Mouse (Mus musculus): ENCODE measurements around the gene Eef2kmt. TPM values are rescaled to one million over a fixed set of nuclear protein-coding genes. Genes with fewer than 3 reads are reported as not detected.

The Eef2kmt gene
- polyA plus RNA-seq, 1 experiment: 9.4 TPM

GRCm38 (mm10) chr16:5217341-5218133 lies 38.2 kb downstream of the Eef2kmt start:
- H3K27ac ChIP-seq (ENCODE audit: insufficient read depth, low read length): no peak overlapping the region
- WGBS: 28% methylated on average over 5 of the region's 5 CpGs
- H3K4me3 ChIP-seq (replicated peaks; ENCODE audit: insufficient read depth, low read depth, low read length): no peak overlapping the region
- no peaks in the 10 kb centered on the region; the same call in 1 of the 2 replicates for H3K27me3 ChIP-seq (ENCODE audit: control insufficient read depth, insufficient read depth, low read length)
- no peak for TF ChIP-seq CTCF (IDR thresholded peaks at IDR 0.05; ENCODE audit: borderline replicate concordance, insufficient read depth, low read depth, low read length)
- no peak for TF ChIP-seq POLR2A (IDR thresholded peaks at IDR 0.05; ENCODE audit: borderline replicate concordance, insufficient read depth, low read length)
- no peak for DNase-seq
- no peaks in the 10 kb centered on the region for H3K4me1 ChIP-seq (ENCODE audit: control insufficient read depth, insufficient read depth, low read length)

DNA sequence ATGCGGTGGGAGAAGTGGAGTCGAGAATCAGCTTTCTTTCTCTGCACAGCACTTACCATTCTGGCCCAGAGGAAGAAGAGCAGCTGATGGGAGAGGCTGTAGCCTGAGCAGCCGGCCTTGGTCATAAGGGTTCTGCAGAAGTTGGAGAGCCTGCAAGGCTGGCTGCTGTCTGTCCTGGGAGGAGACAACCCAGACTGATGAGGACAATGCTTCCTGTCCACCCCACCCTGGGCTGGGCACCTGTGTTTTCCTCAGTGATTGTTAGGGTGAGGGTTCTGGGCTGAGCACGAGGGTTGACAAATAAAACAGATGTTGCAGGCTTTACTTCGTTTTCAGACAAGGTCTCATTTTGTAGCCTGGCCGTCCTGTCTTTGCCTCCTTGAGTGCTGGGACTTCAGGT lies 39.1 kb downstream of the Eef2kmt start:
- H3K4me1 ChIP-seq (ENCODE audit: control insufficient read depth, insufficient read depth, low read length): no peaks in the 10 kb centered on the region
- TF ChIP-seq CTCF (IDR thresholded peaks at IDR 0.05; ENCODE audit: borderline replicate concordance, insufficient read depth, low read depth, low read length) (no peak), POLR2A (IDR thresholded peaks at IDR 0.05; ENCODE audit: borderline replicate concordance, insufficient read depth, low read length) (no peak)
- H3K27ac ChIP-seq (ENCODE audit: insufficient read depth, low read length): no peak overlapping the region
- H3K4me3 ChIP-seq (replicated peaks; ENCODE audit: insufficient read depth, low read depth, low read length): no peak overlapping the region
- 68% methylated on average over 6 of the region's 6 CpGs for WGBS
- H3K27me3 ChIP-seq (ENCODE audit: control insufficient read depth, insufficient read depth, low read length): no peaks in the 10 kb centered on the region; the same call in 1 of the 2 replicates
- DNase-seq: no peak

DNA sequence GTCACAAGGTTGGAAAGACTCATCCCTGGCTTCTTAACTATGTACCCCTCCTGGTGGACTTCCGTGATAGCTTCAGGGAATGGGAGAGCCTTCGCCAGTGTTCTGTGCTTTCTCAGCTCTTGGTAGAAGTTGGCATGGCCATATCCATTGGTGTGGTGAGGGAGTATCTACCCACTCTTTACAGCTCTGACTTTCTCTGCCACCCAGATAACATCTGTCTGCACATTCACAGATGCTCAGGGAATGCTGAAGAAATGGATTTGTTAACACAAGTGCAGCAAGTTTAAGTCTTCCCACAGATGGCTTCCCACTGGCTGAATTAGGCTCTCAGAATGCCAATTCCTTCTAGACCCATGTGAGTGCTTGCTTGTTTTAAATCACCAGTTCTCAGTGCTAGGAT lies 41.7 kb downstream of the Eef2kmt start:
- Histone ChIP-seq H3K4me1 (ENCODE audit: control insufficient read depth, insufficient read depth, low read length) (no peaks in the 10 kb centered on the region), H3K27ac (ENCODE audit: insufficient read depth, low read length) (no peak overlapping the region), H3K4me3 (replicated peaks; ENCODE audit: insufficient read depth, low read depth, low read length) (no peak overlapping the region), H3K27me3 (ENCODE audit: control insufficient read depth, insufficient read depth, low read length) (no peaks in the 10 kb centered on the region; the same call in 1 of the 2 replicates)
- TF ChIP-seq POLR2A (IDR thresholded peaks at IDR 0.05; ENCODE audit: borderline replicate concordance, insufficient read depth, low read length) (no peak), CTCF (IDR thresholded peaks at IDR 0.05; ENCODE audit: borderline replicate concordance, insufficient read depth, low read depth, low read length) (no peak)
- WGBS: 93% methylated on average over 2 of the region's 2 CpGs
- DNase-seq: no peak

DNA sequence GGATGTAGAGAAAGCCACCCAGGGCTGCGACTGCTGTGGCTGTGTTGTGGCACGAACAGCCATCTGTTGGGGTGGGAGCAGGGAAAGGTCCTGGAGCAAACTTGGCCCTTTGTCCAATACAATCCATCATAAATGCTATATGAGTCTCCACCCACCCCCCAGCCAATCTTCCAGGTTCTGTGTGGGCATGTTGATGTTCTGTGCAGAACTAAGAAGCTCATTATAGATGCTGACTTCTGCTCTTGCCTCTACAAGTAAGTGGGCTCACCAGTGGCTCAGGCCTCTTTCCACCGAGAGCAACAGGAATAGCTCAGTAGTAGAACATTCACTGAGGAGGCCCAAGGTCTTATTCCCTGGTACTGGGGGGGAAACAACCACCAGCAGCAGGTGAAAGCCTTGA lies 43.6 kb downstream of the Eef2kmt start:
- H3K4me3 ChIP-seq (replicated peaks; ENCODE audit: insufficient read depth, low read depth, low read length): no peak overlapping the region
- H3K27me3 ChIP-seq (ENCODE audit: control insufficient read depth, insufficient read depth, low read length): no peaks in the 10 kb centered on the region
- no peak overlapping the region for H3K27ac ChIP-seq (ENCODE audit: insufficient read depth, low read length)
- no peaks in the 10 kb centered on the region for H3K4me1 ChIP-seq (ENCODE audit: control insufficient read depth, insufficient read depth, low read length)
- DNase-seq: no peak
- TF ChIP-seq POLR2A (IDR thresholded peaks at IDR 0.05; ENCODE audit: borderline replicate concordance, insufficient read depth, low read length) (no peak), CTCF (IDR thresholded peaks at IDR 0.05; ENCODE audit: borderline replicate concordance, insufficient read depth, low read depth, low read length) (no peak)
- 79% methylated on average over 3 of the region's 3 CpGs for WGBS

DNA sequence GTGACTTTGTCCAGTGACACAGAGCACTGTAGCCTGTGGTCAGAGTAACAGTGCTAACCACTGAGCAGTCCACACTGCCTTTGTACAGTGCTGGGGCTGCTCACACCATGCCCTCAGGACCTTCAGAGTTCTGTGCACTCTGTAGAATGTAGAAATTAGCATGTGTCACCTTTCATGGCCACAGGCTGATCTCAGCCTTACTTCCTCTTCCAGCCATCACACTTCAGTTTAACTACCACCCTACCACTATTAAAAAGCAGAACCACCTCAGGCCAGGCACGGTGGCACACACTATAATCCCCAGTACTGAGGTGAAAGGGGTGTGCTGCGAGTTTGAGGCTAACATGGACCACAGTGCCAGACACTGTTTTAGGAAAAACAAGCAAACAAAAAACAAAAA lies 45.4 kb downstream of the Eef2kmt start:
- H3K27ac ChIP-seq (ENCODE audit: insufficient read depth, low read length): no peak overlapping the region
- DNase-seq: no peak
- no peak for TF ChIP-seq POLR2A (IDR thresholded peaks at IDR 0.05; ENCODE audit: borderline replicate concordance, insufficient read depth, low read length)
- TF ChIP-seq CTCF (IDR thresholded peaks at IDR 0.05; ENCODE audit: borderline replicate concordance, insufficient read depth, low read depth, low read length): no peak
- no peaks in the 10 kb centered on the region for H3K4me1 ChIP-seq (ENCODE audit: control insufficient read depth, insufficient read depth, low read length)
- no peak overlapping the region for H3K4me3 ChIP-seq (replicated peaks; ENCODE audit: insufficient read depth, low read depth, low read length)
- WGBS: 75% methylated on average over 2 of the region's 2 CpGs
- no peaks in the 10 kb centered on the region for H3K27me3 ChIP-seq (ENCODE audit: control insufficient read depth, insufficient read depth, low read length)

GRCm38 (mm10) chr16:5206051-5206450 lies 49.7 kb downstream of the Eef2kmt start:
- no peak for DNase-seq
- no peak overlapping the region for H3K4me3 ChIP-seq (replicated peaks; ENCODE audit: insufficient read depth, low read depth, low read length)
- H3K4me1 ChIP-seq (ENCODE audit: control insufficient read depth, insufficient read depth, low read length): no peaks in the 10 kb centered on the region
- no peak overlapping the region for H3K27ac ChIP-seq (ENCODE audit: insufficient read depth, low read length)
- H3K27me3 ChIP-seq (ENCODE audit: control insufficient read depth, insufficient read depth, low read length): no peaks in the 10 kb centered on the region
- WGBS: 78% methylated on average over 5 of the region's 5 CpGs
- no peak for TF ChIP-seq CTCF (IDR thresholded peaks at IDR 0.05; ENCODE audit: borderline replicate concordance, insufficient read depth, low read depth, low read length)
- no peak for TF ChIP-seq POLR2A (IDR thresholded peaks at IDR 0.05; ENCODE audit: borderline replicate concordance, insufficient read depth, low read length)

- no peak for DNase-seq
- Histone ChIP-seq H3K27ac (ENCODE audit: insufficient read depth, low read length) (no peak overlapping the region), H3K4me3 (replicated peaks; ENCODE audit: insufficient read depth, low read depth, low read length) (no peak overlapping the region), H3K4me1 (ENCODE audit: control insufficient read depth, insufficient read depth, low read length) (no peaks in the 10 kb centered on the region), H3K27me3 (ENCODE audit: control insufficient read depth, insufficient read depth, low read length) (no peaks in the 10 kb centered on the region)
- WGBS: 88% methylated on average over 5 of the region's 5 CpGs
- TF ChIP-seq CTCF (IDR thresholded peaks at IDR 0.05; ENCODE audit: borderline replicate concordance, insufficient read depth, low read depth, low read length): no peak
- no peak for TF ChIP-seq POLR2A (IDR thresholded peaks at IDR 0.05; ENCODE audit: borderline replicate concordance, insufficient read depth, low read length)
Measured at GRCm38 (mm10) chr16:5205431-5205970, 50.3 kb downstream of the Eef2kmt start.
